Mouse (Mus musculus) hindbrain, embryonic 14.5 days (tissue): ENCODE results near the gene Psmc1. TPM values are rescaled to one million over a fixed set of nuclear protein-coding genes. Genes with fewer than 3 reads are reported as not detected.

Experiments
- ATAC-seq: fragments of 200-750 bp; cut with Nextera tagmentation; 2 replicates; pipeline ENCODE4 v1.8.0; 2017; ENCODE audit warnings: moderate number of reproducible peaks, mild to moderate bottlenecking, moderate TSS enrichment, moderate library complexity; ENCODE audit not compliant: low FRiP score
- DNase-seq: peaks from one replicate; pipeline ENCODE4 v3.0.0-alpha.2; 2015; ENCODE audit warnings: low spot score
- H3K27ac ChIP-seq: fragments of 300-500 bp; sonication (generic); 2 replicates; pipeline ENCODE4 v1.5.1; 2014; ENCODE audit warnings: mild to moderate bottlenecking, moderate library complexity
- H3K27me3 ChIP-seq: fragments of 300-500 bp; sonication (generic); 2 replicates; pipeline ENCODE4 v1.6.1; 2014; ENCODE audit warnings: mild to moderate bottlenecking, low read length, mixed read lengths; ENCODE audit not compliant: control insufficient read depth, insufficient read depth
- H3K36me3 ChIP-seq: fragments of 300-500 bp; sonication (generic); replicated peaks from 2 replicates; pipeline ENCODE4 v1.6.1; 2014; ENCODE audit not compliant: control insufficient read depth, insufficient read depth
- H3K4me1 ChIP-seq: fragments of 300-500 bp; sonication (generic); replicated peaks from 2 replicates; pipeline ENCODE4 v1.6.1; 2014; ENCODE audit warnings: antibody characterized with exemption, low read length, mixed read lengths; ENCODE audit not compliant: control insufficient read depth, insufficient read depth
- H3K4me2 ChIP-seq: fragments of 300-500 bp; sonication (generic); replicated peaks from 2 replicates; pipeline ENCODE4 v1.6.1; 2014; ENCODE audit warnings: mild to moderate bottlenecking, moderate library complexity
- H3K4me3 ChIP-seq: fragments of 300-500 bp; sonication (generic); replicated peaks from 2 replicates; pipeline ENCODE4 v1.5.1; 2014; ENCODE audit warnings: mild to moderate bottlenecking, low read length
- H3K9ac ChIP-seq: fragments of 300-500 bp; sonication (generic); 2 replicates; pipeline ENCODE4 v1.6.1; 2014
- H3K9me3 ChIP-seq: fragments of 300-500 bp; sonication (generic); 2 replicates; pipeline ENCODE4 v1.6.1; 2016; ENCODE audit warnings: low read length; ENCODE audit not compliant: control insufficient read depth
- whole genome bisulfite sequencing: fragments of 180-500 bp; shearing (Covaris S2); extraction: QIAGEN DNeasy Blood & Tissue Kit; methylation state at CpG from one replicate; pipeline ENCODE4 v1.1.7; 2014; 5-methylcytosine and 5-hydroxymethylcytosine counted together
- polyA plus RNA-seq: library from polyadenylated mRNA; unstranded; fragments of >200 nt; fragmentation: Nextera tagmentation; extraction: Ambion mirVana; gene quantifications from 2 replicates; pipeline ENCODE4 v1.2.1, GENCODE M21; 2014

Psmc1 gene
- polyA plus RNA-seq, 1 experiment from 2014 or later: 264 TPM

GRCm38 (mm10) chr12:100131167-100131566 is 21.2 kb downstream of the Psmc1 start:
- H3K4me3 ChIP-seq: no peak overlapping the region
- peaks cover 72% of the 10 kb centered on the region for H3K36me3 ChIP-seq
- 92% methylated on average over 9 of the region's 9 CpGs for WGBS
- H3K4me2 ChIP-seq: no peak overlapping the region
- H3K9me3 ChIP-seq: no peaks in the 10 kb centered on the region
- no peaks in the 10 kb centered on the region for H3K4me1 ChIP-seq
- no peaks in the 10 kb centered on the region for H3K27me3 ChIP-seq
- no peak overlapping the region for H3K9ac ChIP-seq
- ATAC-seq (no peak), DNase-seq (no peak)
- no peak overlapping the region for H3K27ac ChIP-seq

DNA sequence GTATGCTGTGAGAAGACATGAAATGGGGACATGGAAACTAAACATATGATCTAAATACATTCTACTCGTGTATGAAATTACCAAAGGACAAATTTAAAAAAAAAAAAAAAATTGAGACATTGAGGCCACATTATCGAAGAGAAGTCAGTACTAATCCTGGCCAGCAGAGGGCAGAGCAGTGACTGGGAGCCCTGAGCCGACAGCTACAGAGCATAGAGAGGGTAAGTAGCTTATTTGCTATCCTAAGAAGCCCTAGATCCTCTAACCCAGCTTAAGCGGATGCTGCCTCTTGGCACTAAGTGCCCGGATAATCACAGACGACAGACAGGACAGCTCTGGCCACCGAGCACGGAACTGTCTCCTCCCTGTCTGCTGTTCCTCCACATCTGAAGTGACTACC is 21.7 kb downstream of the Psmc1 start:
- DNase-seq (peak; percentile 84), ATAC-seq (peak; percentile 56; the same call in 1 of the 2 replicates)
- Histone ChIP-seq H3K9ac (no peak overlapping the region), H3K36me3 (peaks cover 72% of the 10 kb centered on the region), H3K4me2 (no peak overlapping the region), H3K9me3 (no peaks in the 10 kb centered on the region), H3K27ac (no peak overlapping the region), H3K4me3 (no peak overlapping the region), H3K27me3 (no peaks in the 10 kb centered on the region), H3K4me1 (no peaks in the 10 kb centered on the region)
- WGBS: 44% methylated on average over 8 of the region's 8 CpGs

DNA sequence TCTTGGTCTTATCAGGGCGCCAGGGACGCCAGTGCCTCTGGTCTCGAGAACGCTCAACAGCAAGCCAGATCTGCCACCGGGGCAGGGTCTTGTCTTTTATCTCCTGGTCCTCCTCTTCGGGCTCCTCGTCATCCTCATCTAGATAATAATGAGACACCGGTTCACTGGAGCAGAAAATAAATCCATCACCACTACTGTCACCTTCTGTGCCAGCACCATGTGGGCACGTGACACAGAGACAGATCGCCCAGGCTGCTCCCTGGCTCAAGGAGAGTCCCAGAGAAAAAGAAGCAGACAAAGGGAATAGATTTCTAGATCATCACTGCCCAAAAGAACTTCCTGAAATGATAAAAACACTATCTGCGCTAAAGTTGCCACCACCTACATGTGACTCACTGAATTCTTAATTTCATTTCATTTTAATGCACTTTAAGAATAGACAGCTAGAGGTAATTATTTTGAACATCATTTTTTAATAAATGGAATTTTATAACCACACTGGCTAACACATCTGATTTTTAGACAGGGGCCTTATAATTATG is 24.5 kb downstream of the Psmc1 start:
- Histone ChIP-seq H3K4me1 (no peaks in the 10 kb centered on the region), H3K4me3 (peak overlapping the region; percentile 4; the same call in 1 of the 2 replicates), H3K9ac (no peak overlapping the region), H3K27me3 (no peaks in the 10 kb centered on the region), H3K4me2 (peak overlapping the region; percentile 30; the same call in 1 of the 2 replicates), H3K9me3 (no peaks in the 10 kb centered on the region), H3K36me3 (peaks cover 77% of the 10 kb centered on the region), H3K27ac (peak overlapping the region; percentile 76)
- peak; percentile 44 for DNase-seq
- 72% methylated on average over 11 of the region's 11 CpGs for WGBS
- peak; percentile 62; the same call in 1 of the 2 replicates for ATAC-seq

- Histone ChIP-seq H3K9me3 (no peaks in the 10 kb centered on the region), H3K4me1 (no peaks in the 10 kb centered on the region), H3K27ac (peak overlapping the region; percentile 21; the same call in 1 of the 2 replicates), H3K9ac (no peak overlapping the region), H3K36me3 (peaks cover 77% of the 10 kb centered on the region), H3K27me3 (no peaks in the 10 kb centered on the region), H3K4me3 (no peak overlapping the region), H3K4me2 (no peak overlapping the region)
- ATAC-seq (no peak), DNase-seq (no peak)
- 86% methylated on average over 3 of the region's 3 CpGs for WGBS
Observed at GRCm38 (mm10) chr12:100135117-100135516, 25.2 kb downstream of the Psmc1 start.

GRCm38 (mm10) chr12:100142848-100143523 is 33.0 kb downstream of the Psmc1 start:
- no peak overlapping the region for H3K9ac ChIP-seq
- WGBS: 93% methylated on average over 11 of the region's 11 CpGs
- H3K4me1 ChIP-seq: no peaks in the 10 kb centered on the region
- no peak overlapping the region for H3K4me3 ChIP-seq
- H3K27ac ChIP-seq: no peak overlapping the region
- H3K27me3 ChIP-seq: no peaks in the 10 kb centered on the region
- H3K36me3 ChIP-seq: peaks cover 91% of the 10 kb centered on the region
- ATAC-seq (no peak), DNase-seq (no peak)
- H3K9me3 ChIP-seq: no peaks in the 10 kb centered on the region
- H3K4me2 ChIP-seq: no peak overlapping the region

DNA sequence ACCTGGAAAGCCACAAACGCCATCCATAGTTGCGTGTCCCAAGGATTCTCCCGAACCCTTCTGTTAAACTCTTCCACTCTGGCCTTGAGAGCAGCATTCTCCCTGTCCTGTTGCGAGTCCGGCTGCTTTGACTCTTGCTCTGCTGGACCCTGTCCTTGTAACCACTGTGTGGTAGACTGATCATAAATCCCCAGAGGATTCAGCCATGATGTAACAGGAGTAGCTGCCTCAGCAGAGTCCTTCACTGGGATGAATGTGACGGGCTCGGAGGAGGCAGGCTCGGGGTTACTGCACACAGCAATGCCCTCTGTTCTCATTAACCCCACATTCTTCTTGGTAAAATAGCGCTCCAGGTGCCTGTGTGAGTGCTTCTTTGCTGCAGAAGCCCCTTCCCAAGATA is 33.8 kb downstream of the Psmc1 start:
- Histone ChIP-seq H3K27ac (no peak overlapping the region), H3K27me3 (no peaks in the 10 kb centered on the region), H3K4me2 (no peak overlapping the region), H3K4me3 (no peak overlapping the region), H3K9me3 (no peaks in the 10 kb centered on the region), H3K4me1 (no peaks in the 10 kb centered on the region), H3K36me3 (peaks cover 90% of the 10 kb centered on the region), H3K9ac (no peak overlapping the region)
- 95% methylated on average over 9 of the region's 9 CpGs for WGBS
- no peak for DNase-seq
- no peak for ATAC-seq

- Histone ChIP-seq H3K27me3 (no peaks in the 10 kb centered on the region), H3K4me2 (no peak overlapping the region), H3K4me1 (no peaks in the 10 kb centered on the region), H3K36me3 (peaks cover 90% of the 10 kb centered on the region), H3K9ac (no peak overlapping the region), H3K4me3 (no peak overlapping the region), H3K9me3 (no peaks in the 10 kb centered on the region), H3K27ac (no peak overlapping the region)
- ATAC-seq (no peak), DNase-seq (no peak)
- 88% methylated on average over 5 of the region's 5 CpGs for WGBS
Observed at GRCm38 (mm10) chr12:100144269-100144668, 34.3 kb downstream of the Psmc1 start.

DNA sequence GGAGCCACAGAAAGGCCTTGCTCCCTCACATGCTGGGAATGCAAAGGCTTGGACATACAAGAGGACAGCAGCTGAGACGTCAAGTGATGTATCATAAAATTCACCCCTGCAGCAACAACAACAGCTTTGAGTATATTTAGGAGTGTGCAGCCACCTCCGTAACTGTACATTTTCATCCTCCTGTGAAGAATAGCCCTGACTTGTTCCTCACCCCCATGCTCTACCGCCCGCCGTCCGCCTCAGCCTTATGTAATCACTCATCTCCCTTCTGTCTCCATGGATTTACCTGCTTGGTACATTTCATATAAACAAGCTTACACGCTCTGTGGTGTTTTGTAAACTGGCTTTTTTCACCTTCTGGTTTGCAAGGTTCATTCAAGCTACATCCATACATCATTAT is 42.5 kb downstream of the Psmc1 start:
- no peak overlapping the region for H3K4me3 ChIP-seq
- H3K27ac ChIP-seq: no peak overlapping the region
- H3K27me3 ChIP-seq: no peaks in the 10 kb centered on the region
- WGBS: 90% methylated on average over 7 of the region's 7 CpGs
- no peaks in the 10 kb centered on the region for H3K4me1 ChIP-seq
- no peak for DNase-seq
- H3K4me2 ChIP-seq: no peak overlapping the region
- H3K9ac ChIP-seq: no peak overlapping the region
- H3K9me3 ChIP-seq: no peaks in the 10 kb centered on the region
- ATAC-seq: no peak
- peaks cover 34% of the 10 kb centered on the region for H3K36me3 ChIP-seq

DNA sequence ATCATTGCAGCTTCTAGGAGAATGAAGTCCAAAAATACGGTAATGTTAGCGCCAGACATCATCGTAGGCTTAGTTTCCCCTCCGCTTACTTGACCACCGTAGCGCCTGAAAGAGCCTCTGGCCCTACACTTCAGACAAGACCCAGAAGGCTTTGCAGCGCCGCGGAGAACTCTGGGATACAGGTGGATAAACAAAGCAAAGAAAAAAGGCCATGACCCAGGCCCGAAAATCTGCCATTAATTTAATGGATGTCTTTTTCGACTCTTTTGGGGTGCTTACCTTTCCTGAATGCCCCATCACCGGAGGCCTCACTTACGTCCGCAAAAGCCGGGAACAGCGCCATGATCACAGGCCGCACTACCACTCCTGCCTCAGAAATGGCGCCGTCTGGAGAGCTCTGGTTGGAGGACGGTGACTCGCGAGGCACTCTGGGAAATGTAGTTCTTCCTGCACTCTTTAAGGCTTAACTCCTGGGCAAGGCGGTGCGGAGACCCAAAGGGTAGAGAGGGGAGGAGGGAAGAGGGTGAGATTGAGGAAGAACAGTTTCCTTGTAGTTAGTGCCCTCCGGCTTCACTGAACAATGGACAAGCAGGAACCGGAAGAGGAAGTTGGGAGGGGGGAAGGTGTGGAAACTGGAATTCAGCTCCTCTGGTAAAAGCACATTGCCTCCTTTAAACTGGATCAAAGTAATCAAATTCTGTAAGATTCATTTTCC is 49.5 kb downstream of the Psmc1 start, which contains the start of gene Nrde2:
Nrde2 (minus strand) TSS at position 393 of the 715 bp plus-strand sequence.
- WGBS: under 1% methylated on average over 26 of the region's 26 CpGs
- Histone ChIP-seq H3K4me1 (peaks cover 5% of the 10 kb centered on the region; the same call in 1 of the 2 replicates), H3K27ac (peak within 1 kb of the TSS; percentile 67), H3K9ac (peak within 1 kb of the TSS; percentile 67), H3K4me3 (peak within 1 kb of the TSS; percentile 49), H3K36me3 (no peaks in the 10 kb centered on the region), H3K27me3 (no peaks in the 10 kb centered on the region), H3K9me3 (no peaks in the 10 kb centered on the region), H3K4me2 (peak within 1 kb of the TSS; percentile 82)
- ATAC-seq (peak; percentile 99), DNase-seq (peak; percentile 88)
